Mouse (Mus musculus) bone marrow macrophage, adult 2 months (primary cell): ENCODE data around the gene Relch.

ENCODE experiments used
- CTCF ChIP-seq: IDR thresholded peaks from 2 replicates; pipeline ENCODE4 v1.5.1; 2012; ENCODE audit warnings: low read depth, mild to moderate bottlenecking, low read length, moderate library complexity
- POLR2A ChIP-seq: IDR thresholded peaks from 2 replicates; pipeline ENCODE4 v1.6.1; 2012; ENCODE audit warnings: mild to moderate bottlenecking, low read depth, low read length, borderline replicate concordance

DNA sequence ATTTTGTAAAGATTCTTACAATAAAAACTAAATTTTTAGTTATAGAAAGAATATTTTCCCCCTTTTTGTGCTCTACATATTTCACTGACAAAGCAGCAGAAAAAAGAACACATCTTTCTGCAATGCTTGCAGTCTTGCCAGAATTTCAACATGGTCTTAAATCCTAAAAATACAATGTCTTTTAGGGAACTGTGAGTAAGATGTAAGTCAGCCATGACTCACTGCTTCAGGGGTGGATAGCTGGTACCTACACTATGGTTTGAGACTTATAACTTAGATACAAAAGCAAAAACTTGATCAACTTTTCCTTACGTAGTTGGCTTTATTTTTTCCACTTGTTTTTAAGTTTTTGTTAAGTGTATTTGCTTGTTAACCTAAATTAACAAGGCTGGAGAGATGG is 78.8 kb downstream of the Relch start:
- TF ChIP-seq CTCF (no peak), POLR2A (no peak)
